Mouse (Mus musculus) adrenal gland, adult 2 months (tissue): ENCODE data around the gene Gngt2. TPM values are rescaled to one million over a fixed set of nuclear protein-coding genes. Genes with fewer than 3 reads are reported as not detected.
A peak's percentile ranks its signal among the peaks of the same experiment; 100 is the strongest.

Experiments used
- DNase-seq: peaks from one replicate; pipeline ENCODE4 v3.0.0; 2021
- polyA plus RNA-seq: library from polyadenylated mRNA; depleted of rRNA; stranded (reverse); fragments of >200 nt; gene quantifications from 2 replicates; pipeline ENCODE4 v1.2.3, GENCODE M21; 2012
- total RNA-seq, 2 experiments: library from RNA; stranded (reverse); gene quantifications; 2 replicates each; pipeline ENCODE4 v1.2.3; 2021

Gene Gngt2
- total and polyA plus RNA-seq, 3 experiments = 1.4 to 30.4 (median 21.4) TPM

DNA sequence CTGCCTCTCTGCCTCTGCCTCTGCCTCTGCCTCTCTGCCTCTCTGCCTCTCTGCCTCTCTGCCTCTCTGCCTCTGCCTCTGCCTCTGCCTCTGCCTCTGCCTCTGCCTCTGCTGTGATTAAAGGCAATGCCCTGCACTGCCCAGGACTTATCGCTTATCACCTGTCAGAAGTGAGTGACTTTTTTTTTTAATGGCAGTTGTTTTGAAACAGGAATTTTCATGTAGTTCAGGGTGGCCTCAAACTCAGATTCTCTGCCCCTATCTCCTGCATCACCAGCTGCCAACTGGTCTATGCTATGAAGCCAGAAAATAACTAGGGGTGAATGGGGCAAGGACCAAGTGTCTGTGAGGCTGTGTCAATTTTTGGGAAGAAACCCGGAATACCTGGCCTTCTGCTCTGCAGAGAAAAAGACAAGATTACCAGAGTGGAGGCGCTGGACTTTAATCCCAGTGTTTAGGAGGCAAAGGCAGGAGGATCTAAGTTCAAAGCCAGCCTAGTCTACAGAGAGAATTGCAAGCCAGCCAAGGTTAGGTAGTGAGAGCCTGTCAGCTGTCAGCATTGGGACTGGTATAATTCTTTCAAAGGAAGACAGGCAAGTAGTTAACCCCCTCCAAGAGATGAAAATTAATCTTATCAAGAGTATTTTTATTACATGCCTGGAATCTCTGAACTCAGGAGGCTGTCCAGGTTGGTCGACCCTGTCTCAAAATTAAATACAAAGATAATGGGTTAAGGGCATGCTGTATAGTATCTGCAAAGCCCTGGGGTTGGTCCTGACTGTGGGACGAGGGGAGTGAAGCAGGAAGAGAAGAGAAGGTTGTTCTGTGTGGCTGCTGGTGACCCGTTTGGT lies 10.5 kb upstream of the Gngt2 start:
- no peak for DNase-seq

- no peak for DNase-seq
Observed at GRCm38 (mm10) chr11:95827168-95827447, 9.9 kb upstream of the Gngt2 start.

- DNase-seq = peak; percentile 70
Observed at GRCm38 (mm10) chr11:95827464-95828085, 9.4 kb upstream of the Gngt2 start.

GRCm38 (mm10) chr11:95828181-95828964 lies 8.6 kb upstream of the Gngt2 start:
- DNase-seq = no peak

DNA sequence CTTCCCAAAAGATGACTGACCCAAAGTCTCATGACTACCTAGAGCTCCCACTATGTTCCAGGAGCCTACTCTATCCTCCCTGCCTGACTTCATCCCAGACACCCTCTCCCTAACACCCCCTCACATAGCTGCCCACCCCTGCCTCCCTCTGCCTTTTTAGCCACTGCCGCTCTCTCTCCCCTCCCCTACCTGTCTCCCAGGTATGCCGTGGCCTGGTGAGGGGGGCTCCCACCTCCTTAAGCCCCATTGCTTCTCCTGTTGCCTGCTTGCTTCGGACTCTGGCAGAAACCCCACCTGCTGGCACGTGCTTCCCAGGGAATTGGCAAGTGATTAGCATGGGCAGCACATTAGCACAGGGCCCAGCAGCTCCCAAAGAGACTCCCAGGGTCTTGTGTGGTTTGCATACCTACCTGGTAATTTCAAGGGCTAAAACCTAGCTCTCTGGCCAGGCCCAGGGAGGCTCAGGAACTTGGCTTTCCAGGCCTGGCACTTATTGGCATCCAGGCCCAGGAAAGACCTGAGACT lies 7.4 kb upstream of the Gngt2 start:
- no peak for DNase-seq

- no peak for DNase-seq
Observed at GRCm38 (mm10) chr11:95830411-95831275, 6.4 kb upstream of the Gngt2 start.

GRCm38 (mm10) chr11:95831276-95831619 lies 5.8 kb upstream of the Gngt2 start:
- DNase-seq = no peak

- no peak for DNase-seq
Observed at GRCm38 (mm10) chr11:95831641-95832040, 5.4 kb upstream of the Gngt2 start.

- no peak for DNase-seq
Observed at GRCm38 (mm10) chr11:95832129-95833005, 4.6 kb upstream of the Gngt2 start.

DNA sequence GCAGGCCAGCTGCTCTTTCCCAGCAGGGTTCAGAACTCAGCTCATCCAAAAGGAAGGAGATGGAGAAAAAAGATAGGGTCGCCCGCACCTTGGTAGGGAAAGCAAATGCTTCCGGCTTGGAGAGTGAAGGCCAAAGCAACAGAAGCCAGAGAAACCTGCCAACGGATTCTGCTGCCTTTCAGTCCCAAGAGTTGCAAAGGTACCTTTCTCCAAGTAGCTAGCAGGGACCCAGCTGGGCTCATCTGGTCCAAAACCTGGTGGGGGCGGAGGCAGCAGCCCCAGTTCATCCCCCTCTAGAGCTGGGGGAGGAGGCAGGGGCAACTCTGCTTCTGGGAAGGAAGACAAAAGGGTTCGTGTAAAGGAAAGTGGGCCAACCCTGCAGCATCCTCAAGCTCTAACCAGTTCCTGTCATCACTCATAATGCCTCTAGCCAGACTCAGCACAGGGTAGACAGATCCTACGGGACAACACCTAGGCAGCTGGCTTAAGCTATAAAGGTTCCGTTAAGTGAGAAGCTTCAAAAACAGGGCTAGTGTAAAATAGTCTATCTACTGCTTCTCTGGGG lies 3.9 kb upstream of the Gngt2 start:
- no peak for DNase-seq

DNA sequence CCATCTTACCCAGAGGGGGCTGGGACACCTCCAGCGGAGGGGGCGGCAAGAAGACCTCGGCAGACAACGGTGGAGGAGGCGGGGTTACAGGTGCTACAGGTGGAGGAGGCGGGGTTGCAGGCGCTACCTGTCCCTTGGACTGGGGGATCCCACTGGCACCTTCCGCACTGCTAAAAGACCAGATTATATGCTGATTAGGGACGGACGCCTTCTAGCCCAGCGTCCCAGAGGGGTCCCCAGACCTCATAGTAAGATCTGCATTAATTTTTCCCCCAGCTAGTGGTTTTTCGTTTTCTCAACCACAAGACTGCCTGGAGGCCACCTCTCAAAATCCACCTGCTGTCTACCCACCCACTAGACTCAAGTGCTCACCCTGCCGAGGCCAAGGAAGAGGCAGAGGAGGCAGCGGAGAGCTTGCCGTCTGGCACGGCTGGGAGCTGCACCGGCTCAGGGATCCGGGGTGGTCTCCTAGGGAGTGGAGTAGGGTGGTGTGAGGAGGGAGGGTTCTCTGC lies 3.3 kb upstream of the Gngt2 start:
- DNase-seq = no peak

- peak; percentile 60 for DNase-seq
Observed at GRCm38 (mm10) chr11:95834143-95834667, 2.8 kb upstream of the Gngt2 start.

GRCm38 (mm10) chr11:95834742-95835710 lies 2.0 kb upstream of the Gngt2 start:
- no peak for DNase-seq

DNA sequence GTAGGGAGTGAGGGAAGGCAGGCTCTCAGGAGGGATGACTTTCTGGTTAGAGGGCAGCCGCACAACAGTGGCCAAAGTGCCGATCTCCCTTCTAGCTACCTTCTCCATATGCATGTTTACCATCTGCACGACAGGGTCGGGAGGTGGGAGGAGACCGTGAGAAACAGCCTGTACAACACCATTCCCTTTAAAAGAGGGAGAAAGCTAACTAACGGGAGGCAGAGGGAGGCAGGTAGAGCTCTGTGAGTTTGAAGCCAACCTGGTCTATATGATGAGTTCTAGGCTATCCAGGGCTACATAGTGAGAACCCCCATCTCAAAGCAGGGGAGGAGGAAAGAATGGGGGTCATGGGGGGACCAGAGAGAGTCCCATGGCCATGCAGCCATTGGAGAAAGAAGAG lies 1.2 kb upstream of the Gngt2 start:
- no peak for DNase-seq

- no peak for DNase-seq
Observed at GRCm38 (mm10) chr11:95836433-95836832, 583 bp upstream of the Gngt2 start.

DNA sequence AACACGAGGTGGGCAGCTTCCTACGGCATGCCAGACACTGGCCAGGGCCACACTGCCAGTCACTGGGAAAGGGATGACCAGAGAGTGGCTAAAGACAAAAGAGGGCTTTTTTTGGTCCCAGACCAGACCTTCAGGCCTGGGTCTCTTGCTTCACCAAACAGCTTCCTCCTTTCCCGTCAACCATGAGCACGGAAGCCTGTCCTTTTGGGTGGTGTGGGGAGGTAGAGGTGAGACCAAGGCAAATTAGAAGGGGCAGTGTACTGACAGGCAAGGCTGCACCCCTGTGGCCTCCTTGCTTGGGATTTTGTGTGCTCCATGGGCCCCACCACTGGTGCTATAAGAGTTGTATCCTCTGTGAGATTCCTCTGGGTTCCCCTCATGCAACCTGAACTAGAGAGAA lies 1.6 kb downstream of the Gngt2 start:
- DNase-seq = no peak

- no peak for DNase-seq
Observed at GRCm38 (mm10) chr11:95838999-95839868, 2.2 kb downstream of the Gngt2 start.
